Mouse (Mus musculus) liver, embryonic 11.5 days (tissue): ENCODE results near the gene Trim65. TPM values are rescaled to one million over a fixed set of nuclear protein-coding genes. Genes with fewer than 3 reads are reported as not detected.
"Not testable (repeated sequence)": the region's sequence is repeated elsewhere in the genome, so short reads cannot be mapped to it uniquely, and the experiment has no call there.

ENCODE experiments used
- ATAC-seq: fragments of 200-750 bp; cut with Nextera tagmentation; replicated peaks from 2 replicates; pipeline ENCODE4 v1.8.0; 2017; ENCODE audit warnings: moderate number of reproducible peaks, mild to moderate bottlenecking, moderate TSS enrichment, moderate library complexity; ENCODE audit not compliant: low FRiP score
- DNase-seq: peaks from one replicate; pipeline ENCODE4 v3.0.0-alpha.2; 2017; ENCODE audit warnings: low spot score
- H3K27ac ChIP-seq: fragments of 300-500 bp; sonication (generic); 2 replicates; pipeline ENCODE4 v1.5.1; 2014; ENCODE audit warnings: mild to moderate bottlenecking, low read depth, low read length, control low read depth
- H3K27me3 ChIP-seq: fragments of 300-500 bp; sonication (generic); replicated peaks from 2 replicates; pipeline ENCODE4 v1.6.1; 2014; ENCODE audit warnings: low read length, mixed read lengths; ENCODE audit not compliant: control insufficient read depth, insufficient read depth
- H3K36me3 ChIP-seq: fragments of 300-500 bp; sonication (generic); 2 replicates; pipeline ENCODE4 v1.6.1; 2014; ENCODE audit warnings: mild to moderate bottlenecking, low read length, moderate library complexity, mixed read lengths; ENCODE audit not compliant: control insufficient read depth, insufficient read depth
- H3K4me1 ChIP-seq: fragments of 300-500 bp; sonication (generic); replicated peaks from 2 replicates; pipeline ENCODE4 v1.6.1; 2014; ENCODE audit warnings: low read length, mixed read lengths; ENCODE audit not compliant: control insufficient read depth, insufficient read depth
- H3K4me2 ChIP-seq: fragments of 300-500 bp; sonication (generic); 2 replicates; pipeline ENCODE4 v1.6.1; 2014; ENCODE audit warnings: mild to moderate bottlenecking, control low read depth, moderate library complexity
- H3K4me3 ChIP-seq: fragments of 300-500 bp; sonication (generic); 2 replicates; pipeline ENCODE4 v1.5.1; 2014; ENCODE audit warnings: low read depth, low read length, control low read depth
- H3K9ac ChIP-seq: fragments of 300-500 bp; sonication (generic); 2 replicates; pipeline ENCODE4 v1.6.1; 2014; ENCODE audit warnings: low read depth, low read length, control low read depth
- H3K9me3 ChIP-seq: fragments of 300-500 bp; sonication (generic); 2 replicates; pipeline ENCODE4 v1.6.1; 2016; ENCODE audit warnings: low read length, inconsistent platforms, mixed read lengths; ENCODE audit not compliant: control insufficient read depth
- WGBS: fragments of 180-500 bp; shearing (Covaris S2); extraction: QIAGEN DNeasy Blood & Tissue Kit; methylation state at CpG from one replicate; pipeline ENCODE4 v1.1.7; 2014; 5-methylcytosine and 5-hydroxymethylcytosine counted together
- polyA plus RNA-seq: library from polyadenylated mRNA; unstranded; fragments of >200 nt; fragmentation: Nextera tagmentation; extraction: Ambion mirVana; gene quantifications from 2 replicates; pipeline ENCODE4 v1.2.1, GENCODE M21; 2014

Trim65 gene
- polyA plus RNA-seq, 1 experiment from 2014 or later, result 3.5 TPM

DNA sequence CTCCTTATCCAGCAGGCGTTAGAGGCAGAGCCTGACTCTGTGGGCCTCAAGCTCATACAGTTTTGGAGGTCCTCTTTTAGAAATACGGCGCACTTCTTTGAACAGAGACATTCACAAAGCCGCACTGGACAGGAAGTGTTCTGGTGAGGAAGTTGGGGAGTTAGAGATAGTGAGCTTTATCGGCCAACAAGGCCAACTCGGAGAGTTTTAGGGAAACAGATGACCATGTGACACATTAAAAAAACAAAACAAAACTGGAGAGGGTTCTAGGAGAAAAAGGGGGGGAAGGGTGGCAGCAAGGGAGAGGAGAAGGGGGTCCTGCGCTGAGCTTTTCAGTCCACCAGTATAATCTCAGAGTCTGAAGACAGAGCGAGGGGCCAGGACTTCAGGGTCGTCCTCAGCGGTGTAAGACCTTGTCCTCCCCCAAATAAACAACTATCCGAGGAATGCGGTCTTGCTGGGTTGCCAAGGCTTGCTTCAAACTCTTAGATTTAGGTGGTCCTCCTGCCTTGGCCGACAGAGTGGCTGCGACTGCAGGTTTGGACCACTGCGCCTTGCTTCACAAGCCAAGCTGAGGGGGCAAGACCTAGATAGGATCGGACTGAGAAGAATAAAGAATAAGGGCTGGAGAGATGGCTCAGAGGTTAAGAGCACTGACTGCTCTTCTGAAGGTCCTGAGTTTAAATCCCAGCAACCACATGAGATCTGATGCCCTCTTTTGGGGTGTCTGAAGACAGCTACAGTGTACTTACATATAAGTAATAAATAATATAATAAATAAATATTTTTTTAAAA is 37.0 kb downstream of the Trim65 start:
- H3K27ac ChIP-seq, result peak overlapping the region; percentile 80
- ATAC-seq (peak; percentile 42), DNase-seq (no peak)
- peak overlapping the region; percentile 62 for H3K4me2 ChIP-seq
- H3K36me3 ChIP-seq, result no peaks in the 10 kb centered on the region
- WGBS, result 24% methylated on average over 16 of the region's 16 CpGs
- peak overlapping the region; percentile 55 for H3K9ac ChIP-seq
- H3K4me1 ChIP-seq, result peaks cover 9% of the 10 kb centered on the region
- H3K9me3 ChIP-seq, result no peaks in the 10 kb centered on the region
- peak overlapping the region; percentile 23; the same call in 1 of the 2 replicates for H3K4me3 ChIP-seq
- H3K27me3 ChIP-seq, result no peaks in the 10 kb centered on the region

DNA sequence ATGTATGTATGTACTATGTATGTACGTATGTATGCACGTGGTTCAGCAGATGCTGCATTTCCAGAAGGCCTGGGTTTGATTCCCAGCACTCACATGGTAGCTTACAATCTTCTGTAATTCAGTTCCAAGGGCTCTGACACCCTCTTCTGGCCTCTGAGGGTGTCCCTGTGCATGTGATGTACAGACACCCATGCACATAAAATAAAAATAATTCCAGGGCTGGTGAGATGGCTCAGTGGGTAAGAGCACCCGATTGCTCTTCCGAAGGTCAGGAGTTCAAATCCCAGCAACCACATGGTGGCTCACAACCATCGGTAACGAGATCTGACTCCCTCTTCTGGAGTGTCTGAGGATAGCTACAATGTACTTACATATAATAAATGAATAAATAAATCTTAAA is 38.0 kb downstream of the Trim65 start:
- 87% methylated on average over 6 of the region's 6 CpGs for WGBS
- not testable (repeated sequence) for ATAC-seq, H3K4me2 ChIP-seq, H3K4me3 ChIP-seq, H3K36me3 ChIP-seq, H3K27me3 ChIP-seq, H3K9me3 ChIP-seq, H3K9ac ChIP-seq, DNase-seq
- H3K4me1 ChIP-seq, result peaks cover 17% of the 10 kb centered on the region
- H3K27ac ChIP-seq, result peak overlapping the region; percentile 80; the same call in 1 of the 2 replicates

DNA sequence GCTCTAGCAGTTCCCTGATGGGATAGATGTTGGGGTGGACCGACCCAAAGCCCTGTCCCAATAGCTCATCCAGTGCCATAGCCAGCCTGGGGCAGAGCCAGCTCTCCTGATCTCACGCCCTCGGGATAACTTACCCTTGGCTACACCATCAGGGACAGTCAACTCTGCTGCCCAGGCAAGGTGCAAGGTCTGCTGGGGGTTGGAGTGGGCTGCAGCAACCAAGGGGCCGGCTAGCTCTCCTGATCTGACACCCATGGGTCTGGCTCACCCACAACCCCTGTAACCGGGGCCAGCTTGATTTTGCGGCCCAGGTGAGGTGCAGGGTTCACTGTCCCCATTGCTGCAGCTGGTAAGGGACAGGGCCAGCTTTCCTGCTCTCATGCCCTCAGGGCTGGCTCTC is 39.3 kb downstream of the Trim65 start:
- WGBS, result 85% methylated on average over 6 of the region's 6 CpGs
- Histone ChIP-seq H3K27ac (no peak overlapping the region), H3K9me3 (no peaks in the 10 kb centered on the region), H3K27me3 (no peaks in the 10 kb centered on the region), H3K4me2 (no peak overlapping the region), H3K9ac (no peak overlapping the region; the same call in 1 of the 2 replicates), H3K36me3 (no peaks in the 10 kb centered on the region), H3K4me1 (peaks cover 20% of the 10 kb centered on the region), H3K4me3 (no peak overlapping the region)
- DNase-seq, result no peak
- ATAC-seq, result no peak

DNA sequence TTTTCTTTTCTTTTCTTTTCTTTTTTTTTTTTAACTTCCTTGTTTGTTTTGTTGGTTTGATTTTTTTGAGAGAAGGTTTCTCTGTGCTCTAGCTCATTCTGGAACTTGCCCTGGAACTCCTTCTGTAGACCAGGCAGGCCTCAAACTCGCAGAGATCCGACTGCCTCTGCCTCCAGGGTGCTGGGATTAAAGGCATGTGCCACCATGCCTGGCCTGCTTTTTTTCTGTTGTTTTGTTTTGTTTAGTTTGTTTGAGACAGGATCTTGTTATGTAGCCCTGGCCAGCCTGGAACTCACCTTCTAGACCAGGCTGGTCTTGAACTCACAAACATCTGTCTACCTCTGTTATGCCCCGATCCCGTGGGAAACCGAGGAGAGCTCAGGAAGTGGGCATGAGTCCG is 41.4 kb downstream of the Trim65 start:
- H3K4me1 ChIP-seq, result peaks cover 38% of the 10 kb centered on the region
- WGBS, result 81% methylated on average over 6 of the region's 6 CpGs
- no peak for DNase-seq

DNA sequence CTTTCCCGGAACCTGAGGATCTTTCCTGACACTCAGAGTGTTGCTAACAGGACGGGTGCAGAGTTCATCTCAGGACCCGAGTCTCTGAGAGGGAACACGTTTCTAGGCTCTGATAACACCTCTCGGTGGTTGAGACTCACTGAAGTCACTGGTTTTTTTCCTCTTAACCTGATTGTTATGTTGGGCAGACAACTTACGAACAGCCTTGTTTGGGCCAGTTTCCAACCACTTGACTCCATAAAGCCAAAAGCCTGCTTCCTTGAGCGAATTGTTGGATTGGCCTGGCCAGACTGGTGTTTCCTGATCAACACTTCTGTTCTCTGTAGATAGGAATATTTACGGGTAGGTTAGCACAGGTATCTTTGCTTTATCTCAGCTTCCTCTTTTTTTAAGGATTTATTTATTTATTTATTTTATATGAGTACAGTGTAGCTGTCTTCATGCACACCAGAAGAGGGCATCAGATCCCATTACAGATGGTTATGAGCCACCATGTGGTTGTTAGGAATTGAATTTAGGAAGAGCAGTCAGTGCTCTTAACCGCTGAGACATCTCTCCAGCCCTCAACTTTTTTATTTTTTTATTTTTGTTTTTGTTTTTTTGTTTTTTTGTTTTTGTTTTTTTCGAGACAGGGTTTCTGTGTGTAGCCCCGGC is 42.1 kb downstream of the Trim65 start:
- peaks cover 41% of the 10 kb centered on the region for H3K4me1 ChIP-seq
- peak overlapping the region; percentile 73; the same call in 1 of the 2 replicates for H3K4me2 ChIP-seq
- no peaks in the 10 kb centered on the region for H3K9me3 ChIP-seq

More for the DNA sequence above, 41.4 kb downstream of the Trim65 start:
- no peaks in the 10 kb centered on the region; the same call in 1 of the 2 replicates for H3K36me3 ChIP-seq
- no peaks in the 10 kb centered on the region for H3K9me3 ChIP-seq
- no peaks in the 10 kb centered on the region for H3K27me3 ChIP-seq
- H3K9ac ChIP-seq, result no peak overlapping the region
- no peak for ATAC-seq
- no peak overlapping the region for H3K27ac ChIP-seq
- no peak overlapping the region for H3K4me3 ChIP-seq
- H3K4me2 ChIP-seq, result no peak overlapping the region

DNA sequence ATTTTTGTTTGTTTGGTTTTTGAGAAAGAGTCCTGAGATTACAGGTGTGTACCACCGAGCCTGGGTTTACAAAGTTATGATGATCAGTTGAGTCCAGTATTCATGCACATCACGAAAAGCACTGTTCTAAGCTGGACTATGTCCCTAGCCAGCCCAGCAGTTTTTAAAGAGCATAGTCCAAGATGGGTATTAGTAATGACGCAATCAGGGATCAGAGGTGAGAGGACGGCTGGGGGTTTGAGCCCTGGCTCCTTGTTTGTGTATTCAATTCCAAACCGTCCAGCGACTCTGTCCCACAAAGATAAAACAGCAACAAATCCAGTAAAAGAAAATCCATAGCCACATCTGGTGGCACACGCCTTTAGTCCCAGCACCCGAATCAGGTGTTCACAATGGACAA is 42.7 kb downstream of the Trim65 start:
- ATAC-seq (no peak), DNase-seq (no peak)
- no peak overlapping the region for H3K9ac ChIP-seq
- peaks cover 8% of the 10 kb centered on the region for H3K36me3 ChIP-seq
- H3K9me3 ChIP-seq, result no peaks in the 10 kb centered on the region
- H3K4me2 ChIP-seq, result peak overlapping the region; percentile 73
- no peaks in the 10 kb centered on the region for H3K27me3 ChIP-seq
- no peak overlapping the region for H3K4me3 ChIP-seq
- peak overlapping the region; percentile 81; the same call in 1 of the 2 replicates for H3K27ac ChIP-seq
- WGBS, result 60% methylated on average over 8 of the region's 8 CpGs
- peaks cover 38% of the 10 kb centered on the region for H3K4me1 ChIP-seq

More for the DNA sequence above, 42.1 kb downstream of the Trim65 start:
- H3K9ac ChIP-seq, result no peak overlapping the region
- no peak overlapping the region for H3K4me3 ChIP-seq
- ATAC-seq (no peak), DNase-seq (no peak)
- 48% methylated on average over 11 of the region's 11 CpGs for WGBS
- H3K27me3 ChIP-seq, result no peaks in the 10 kb centered on the region
- H3K36me3 ChIP-seq, result peaks cover 1% of the 10 kb centered on the region
- H3K27ac ChIP-seq, result peak overlapping the region; percentile 53; the same call in 1 of the 2 replicates

DNA sequence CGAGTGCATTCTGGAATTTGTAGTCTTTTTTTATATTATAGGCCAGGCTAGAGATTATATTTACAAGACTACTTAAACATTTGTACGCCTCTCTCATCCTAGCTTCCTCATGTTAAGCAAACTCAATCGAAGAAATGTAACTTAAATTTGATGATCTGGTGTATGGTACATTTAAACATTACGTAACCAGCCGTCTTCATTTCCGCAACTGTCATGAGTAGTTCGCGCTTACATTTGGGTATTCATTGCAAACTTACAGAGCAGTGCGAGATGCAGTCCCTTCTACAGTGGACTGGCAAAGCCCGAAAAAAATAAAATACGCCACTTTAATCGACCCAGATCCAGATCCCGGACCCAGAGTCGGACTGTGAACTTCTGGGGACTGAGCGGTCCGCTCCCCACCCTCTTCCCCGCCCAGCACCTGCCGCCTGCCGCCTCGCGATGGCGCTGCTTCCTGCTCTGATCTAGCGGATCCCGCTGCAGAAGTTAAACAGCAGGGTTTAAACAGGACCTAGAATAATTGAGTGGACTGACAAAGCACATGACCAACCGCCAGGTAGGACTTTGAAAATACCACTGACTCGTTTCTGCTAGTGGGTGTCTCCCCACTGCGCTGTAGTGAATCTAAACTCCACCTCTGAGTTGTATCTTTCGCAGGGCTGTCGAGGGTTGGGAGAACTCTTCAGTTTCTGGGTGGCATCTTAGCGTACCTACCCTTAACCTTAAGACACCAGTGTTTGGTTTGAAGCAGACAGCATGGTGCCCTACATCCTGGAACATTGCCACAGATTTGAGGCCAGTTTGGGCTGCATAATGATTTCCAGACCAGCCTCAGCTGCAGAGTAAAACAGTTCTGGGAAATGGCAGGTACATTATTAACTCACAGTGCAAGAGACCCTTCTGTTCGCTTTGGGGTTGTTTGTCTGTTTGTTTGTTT is 43.5 kb downstream of the Trim65 start:
- Histone ChIP-seq H3K4me2 (peak overlapping the region; percentile 73), H3K4me3 (peak overlapping the region; percentile 61), H3K36me3 (peaks cover 12% of the 10 kb centered on the region), H3K9ac (peak overlapping the region; percentile 79), H3K4me1 (peaks cover 38% of the 10 kb centered on the region), H3K27ac (peak overlapping the region; percentile 81), H3K27me3 (no peaks in the 10 kb centered on the region), H3K9me3 (no peaks in the 10 kb centered on the region)
- ATAC-seq (peak; percentile 74), DNase-seq (peak; percentile 91)
- WGBS, result 3% methylated on average over 31 of the region's 31 CpGs
